Mouse (Mus musculus): ENCODE results near the gene Slc22a14. TPM values are rescaled to one million over a fixed set of nuclear protein-coding genes. Genes with fewer than 3 reads are reported as not detected.
"Not testable (repeated sequence)": the region's sequence is repeated elsewhere in the genome, so short reads cannot be mapped to it uniquely, and the experiment has no call there.

Slc22a14 gene
- polyA plus RNA-seq, 1 experiment from 2014 or later = not detected

- not testable (repeated sequence) for H3K4me3 ChIP-seq; H3K4me1 ChIP-seq; H3K9me3 ChIP-seq; H3K27me3 ChIP-seq (ENCODE audit: insufficient read depth, poor library complexity, severe bottlenecking); H3K27ac ChIP-seq
- H3K36me3 ChIP-seq = peaks cover 74% of the 10 kb centered on the region
- DNase-seq (ENCODE audit: low spot score) = peak; percentile 38
- WGBS = 83% methylated on average over 1 of the region's 1 CpGs
Observed at GRCm38 (mm10) chr9:119265373-119266120, 99.8 kb downstream of the Slc22a14 start.

GRCm38 (mm10) chr9:119263067-119263466 lies 102.3 kb downstream of the Slc22a14 start:
- H3K9me3 ChIP-seq = no peaks in the 10 kb centered on the region
- peaks cover 78% of the 10 kb centered on the region for H3K36me3 ChIP-seq
- no peak overlapping the region for H3K4me3 ChIP-seq
- 90% methylated on average over 4 of the region's 4 CpGs for WGBS
- DNase-seq (ENCODE audit: low spot score) = peak; percentile 3
- no peaks in the 10 kb centered on the region for H3K27me3 ChIP-seq (ENCODE audit: insufficient read depth, poor library complexity, severe bottlenecking)
- H3K27ac ChIP-seq = no peak overlapping the region
- H3K4me1 ChIP-seq = no peaks in the 10 kb centered on the region

GRCm38 (mm10) chr9:119260825-119261224 lies 104.5 kb downstream of the Slc22a14 start:
- Histone ChIP-seq H3K27ac (no peak overlapping the region), H3K36me3 (peaks cover 79% of the 10 kb centered on the region), H3K9me3 (no peaks in the 10 kb centered on the region), H3K4me1 (no peaks in the 10 kb centered on the region), H3K27me3 (ENCODE audit: insufficient read depth, poor library complexity, severe bottlenecking) (no peaks in the 10 kb centered on the region), H3K4me3 (no peak overlapping the region)
- peak; percentile 11 for DNase-seq (ENCODE audit: low spot score)
- WGBS = 97% methylated on average over 2 of the region's 2 CpGs

GRCm38 (mm10) chr9:119258785-119259184 lies 106.6 kb downstream of the Slc22a14 start:
- H3K4me3 ChIP-seq = no peak overlapping the region
- no peaks in the 10 kb centered on the region for H3K9me3 ChIP-seq
- H3K27ac ChIP-seq = no peak overlapping the region
- H3K36me3 ChIP-seq = peaks cover 76% of the 10 kb centered on the region
- H3K27me3 ChIP-seq (ENCODE audit: insufficient read depth, poor library complexity, severe bottlenecking) = no peaks in the 10 kb centered on the region
- 95% methylated on average over 2 of the region's 2 CpGs for WGBS
- DNase-seq (ENCODE audit: low spot score) = no peak
- H3K4me1 ChIP-seq = no peaks in the 10 kb centered on the region

- Histone ChIP-seq H3K4me3 (no peak overlapping the region), H3K27me3 (ENCODE audit: insufficient read depth, poor library complexity, severe bottlenecking) (no peaks in the 10 kb centered on the region), H3K27ac (no peak overlapping the region), H3K9me3 (no peaks in the 10 kb centered on the region), H3K4me1 (no peaks in the 10 kb centered on the region), H3K36me3 (peaks cover 79% of the 10 kb centered on the region)
- 80% methylated on average over 5 of the region's 5 CpGs for WGBS
- DNase-seq (ENCODE audit: low spot score) = peak; percentile 43
Observed at GRCm38 (mm10) chr9:119258128-119258527, 107.2 kb downstream of the Slc22a14 start.

GRCm38 (mm10) chr9:119256161-119256560 lies 109.2 kb downstream of the Slc22a14 start:
- WGBS = 97% methylated on average over 12 of the region's 12 CpGs
- peak; percentile 68 for DNase-seq (ENCODE audit: low spot score)
- Histone ChIP-seq H3K27ac (no peak overlapping the region), H3K9me3 (no peaks in the 10 kb centered on the region), H3K36me3 (peaks cover 69% of the 10 kb centered on the region), H3K4me1 (no peaks in the 10 kb centered on the region), H3K27me3 (ENCODE audit: insufficient read depth, poor library complexity, severe bottlenecking) (no peaks in the 10 kb centered on the region), H3K4me3 (no peak overlapping the region)

GRCm38 (mm10) chr9:119255096-119255495 lies 110.3 kb downstream of the Slc22a14 start:
- Histone ChIP-seq H3K27me3 (ENCODE audit: insufficient read depth, poor library complexity, severe bottlenecking) (no peaks in the 10 kb centered on the region), H3K36me3 (peaks cover 74% of the 10 kb centered on the region), H3K4me1 (no peaks in the 10 kb centered on the region), H3K27ac (no peak overlapping the region), H3K4me3 (no peak overlapping the region), H3K9me3 (no peaks in the 10 kb centered on the region)
- DNase-seq (ENCODE audit: low spot score) = peak; percentile 51
- WGBS = 91% methylated on average over 1 of the region's 1 CpGs

GRCm38 (mm10) chr9:119254187-119254586 lies 111.2 kb downstream of the Slc22a14 start:
- H3K4me3 ChIP-seq = no peak overlapping the region
- no peak overlapping the region for H3K27ac ChIP-seq
- WGBS = 95% methylated on average over 2 of the region's 2 CpGs
- no peaks in the 10 kb centered on the region for H3K4me1 ChIP-seq
- H3K9me3 ChIP-seq = no peaks in the 10 kb centered on the region
- DNase-seq (ENCODE audit: low spot score) = peak; percentile 16
- H3K36me3 ChIP-seq = peaks cover 74% of the 10 kb centered on the region
- no peaks in the 10 kb centered on the region for H3K27me3 ChIP-seq (ENCODE audit: insufficient read depth, poor library complexity, severe bottlenecking)

- 83% methylated on average over 5 of the region's 5 CpGs for WGBS
- no peaks in the 10 kb centered on the region for H3K9me3 ChIP-seq
- no peak overlapping the region for H3K4me3 ChIP-seq
- DNase-seq (ENCODE audit: low spot score) = peak; percentile 54
- H3K36me3 ChIP-seq = peaks cover 55% of the 10 kb centered on the region
- no peak overlapping the region for H3K27ac ChIP-seq
- no peaks in the 10 kb centered on the region for H3K4me1 ChIP-seq
- H3K27me3 ChIP-seq (ENCODE audit: insufficient read depth, poor library complexity, severe bottlenecking) = no peaks in the 10 kb centered on the region
Observed at GRCm38 (mm10) chr9:119247996-119248395, 117.4 kb downstream of the Slc22a14 start.

- DNase-seq (ENCODE audit: low spot score) = peak; percentile 42
- Histone ChIP-seq H3K27ac (no peak overlapping the region), H3K27me3 (ENCODE audit: insufficient read depth, poor library complexity, severe bottlenecking) (no peaks in the 10 kb centered on the region), H3K4me1 (no peaks in the 10 kb centered on the region), H3K36me3 (peaks cover 65% of the 10 kb centered on the region), H3K4me3 (no peak overlapping the region), H3K9me3 (no peaks in the 10 kb centered on the region)
- WGBS = 91% methylated on average over 5 of the region's 5 CpGs
Observed at GRCm38 (mm10) chr9:119246826-119247225, 118.5 kb downstream of the Slc22a14 start.

- peaks cover 66% of the 10 kb centered on the region for H3K36me3 ChIP-seq
Observed at GRCm38 (mm10) chr9:119243981-119244380, 121.4 kb downstream of the Slc22a14 start.

GRCm38 (mm10) chr9:119241169-119241865 lies 124.0 kb downstream of the Slc22a14 start:
- WGBS = 83% methylated on average over 11 of the region's 11 CpGs
- peak; percentile 27 for DNase-seq (ENCODE audit: low spot score)
- peaks cover 61% of the 10 kb centered on the region for H3K36me3 ChIP-seq
- H3K27me3 ChIP-seq (ENCODE audit: insufficient read depth, poor library complexity, severe bottlenecking) = no peaks in the 10 kb centered on the region
- no peaks in the 10 kb centered on the region for H3K9me3 ChIP-seq
- H3K4me1 ChIP-seq = no peaks in the 10 kb centered on the region
- H3K4me3 ChIP-seq = no peak overlapping the region
- H3K27ac ChIP-seq = no peak overlapping the region

More at GRCm38 (mm10) chr9:119243981-119244380, 121.4 kb downstream of the Slc22a14 start:
- Histone ChIP-seq H3K27me3 (ENCODE audit: insufficient read depth, poor library complexity, severe bottlenecking) (no peaks in the 10 kb centered on the region), H3K4me3 (no peak overlapping the region), H3K9me3 (no peaks in the 10 kb centered on the region), H3K4me1 (no peaks in the 10 kb centered on the region), H3K27ac (no peak overlapping the region)
- DNase-seq (ENCODE audit: low spot score) = peak; percentile 35
- 84% methylated on average over 3 of the region's 3 CpGs for WGBS

- peaks cover 57% of the 10 kb centered on the region for H3K36me3 ChIP-seq
- WGBS = 90% methylated on average over 10 of the region's 10 CpGs
- H3K4me1 ChIP-seq = no peaks in the 10 kb centered on the region
- H3K4me3 ChIP-seq = no peak overlapping the region
- DNase-seq (ENCODE audit: low spot score) = peak; percentile 61
- H3K27me3 ChIP-seq (ENCODE audit: insufficient read depth, poor library complexity, severe bottlenecking) = no peaks in the 10 kb centered on the region
- no peaks in the 10 kb centered on the region for H3K9me3 ChIP-seq
- H3K27ac ChIP-seq = no peak overlapping the region
Observed at GRCm38 (mm10) chr9:119240286-119240997, 124.9 kb downstream of the Slc22a14 start.

Data from heart, embryonic 10.5 days (tissue).